Mouse (Mus musculus) heart, adult 18-20 months (tissue): ENCODE results near the gene Elovl1. TPM values are rescaled to one million over a fixed set of nuclear protein-coding genes. Genes with fewer than 3 reads are reported as not detected.

Experiments used
- DNase-seq, 2 experiments: peaks; one replicate each; pipeline ENCODE4 v3.0.0; 2021 to 2022; ENCODE audit warnings: mixed read lengths in 1 of 2
- total RNA-seq, 2 experiments: library from RNA; stranded (reverse); gene quantifications; 2 replicates each; pipeline ENCODE4 v1.2.3; 2021

Elovl1 gene
- total RNA-seq, 2 experiments from 2014 or later = 15.7 to 17.2 TPM

DNA sequence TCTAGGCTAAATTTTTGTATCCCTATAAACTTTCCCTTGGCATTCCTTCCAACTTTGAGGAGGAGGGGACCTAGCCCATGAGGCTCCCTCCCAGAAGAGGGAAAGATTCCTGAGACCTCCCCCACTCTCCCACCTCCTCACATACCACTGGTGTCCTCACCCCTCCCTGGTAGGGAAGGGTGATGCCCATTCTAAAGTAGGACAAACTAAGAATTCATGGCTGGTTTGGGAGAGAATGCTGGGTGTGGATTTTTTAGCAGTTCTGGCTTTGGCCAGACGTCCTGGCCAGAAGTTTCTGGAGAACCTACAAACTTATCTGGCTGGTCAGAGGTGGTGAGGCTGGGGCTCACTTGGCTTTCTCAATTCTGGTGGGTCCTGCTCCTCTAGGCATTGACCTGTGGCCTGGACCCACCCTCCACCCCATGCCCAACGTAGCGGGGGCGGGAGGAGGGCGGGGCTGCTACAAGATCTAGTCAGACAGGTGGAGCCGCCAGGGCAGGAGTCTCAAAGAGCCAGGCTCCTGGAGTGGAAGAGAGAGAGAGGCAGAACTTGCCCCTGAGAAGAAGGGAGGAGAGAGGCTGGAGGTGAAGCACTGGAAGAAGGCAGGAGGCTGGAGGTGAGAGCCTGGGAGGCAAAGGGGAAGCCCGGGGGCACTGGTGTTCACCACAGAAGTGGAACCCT lies 1.5 kb downstream of the Elovl1 start:
- DNase-seq = peak; percentile 23 to 30

GRCm38 (mm10) chr4:118432332-118432731 lies 4.4 kb downstream of the Elovl1 start:
- no peak for DNase-seq

DNA sequence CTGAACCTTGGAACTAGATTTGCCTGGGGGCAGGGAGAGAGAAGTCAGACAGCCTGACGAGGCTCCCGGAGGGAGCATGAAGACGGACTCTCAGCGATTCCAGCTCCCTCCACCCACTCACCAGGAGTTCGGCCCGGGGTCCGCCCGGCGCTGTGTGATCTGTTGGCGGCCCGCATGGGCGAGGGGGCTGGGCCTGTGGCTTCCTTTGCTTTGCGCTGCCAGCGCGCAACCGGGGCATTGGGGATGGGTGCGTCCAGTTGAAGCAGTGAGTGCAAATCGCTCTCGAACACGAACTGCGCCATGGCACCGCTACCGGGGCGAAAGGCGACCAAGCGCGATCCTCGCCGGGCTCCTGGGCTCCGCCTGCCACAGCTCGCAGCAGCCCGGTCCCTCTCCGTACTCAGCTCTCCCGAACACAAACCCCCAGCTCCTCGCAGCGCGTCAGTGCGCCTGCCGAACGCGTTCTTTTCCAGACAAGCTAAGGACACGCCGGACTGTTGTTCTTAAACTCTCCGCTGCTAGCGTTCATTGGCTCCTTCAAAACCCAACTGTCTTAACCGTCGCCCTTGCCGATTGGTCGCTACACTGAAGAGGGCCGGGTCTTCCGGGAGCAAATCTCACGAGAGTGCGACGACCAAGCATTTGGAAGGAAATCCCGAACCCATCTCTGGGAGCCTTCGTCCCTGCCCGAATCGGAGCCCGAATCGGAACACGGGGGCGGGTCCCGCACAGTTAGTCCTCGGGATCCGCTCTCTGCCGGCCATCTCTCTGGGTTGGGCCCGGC lies 9.1 kb downstream of the Elovl1 start, which contains the start of gene Cdc20:
Gene Cdc20, minus strand, starts transcription at position 533 of the 784 bp plus-strand sequence.
- DNase-seq = peak; percentile 91 to 95

GRCm38 (mm10) chr4:118437829-118438253 lies 9.9 kb downstream of the Elovl1 start:
- peak; percentile 45 to 55 for DNase-seq

GRCm38 (mm10) chr4:118445088-118445487 lies 17.2 kb downstream of the Elovl1 start:
- no peak for DNase-seq

- DNase-seq = peak; percentile 66 to 77
Observed at GRCm38 (mm10) chr4:118445781-118446414, 18.0 kb downstream of the Elovl1 start.

DNA sequence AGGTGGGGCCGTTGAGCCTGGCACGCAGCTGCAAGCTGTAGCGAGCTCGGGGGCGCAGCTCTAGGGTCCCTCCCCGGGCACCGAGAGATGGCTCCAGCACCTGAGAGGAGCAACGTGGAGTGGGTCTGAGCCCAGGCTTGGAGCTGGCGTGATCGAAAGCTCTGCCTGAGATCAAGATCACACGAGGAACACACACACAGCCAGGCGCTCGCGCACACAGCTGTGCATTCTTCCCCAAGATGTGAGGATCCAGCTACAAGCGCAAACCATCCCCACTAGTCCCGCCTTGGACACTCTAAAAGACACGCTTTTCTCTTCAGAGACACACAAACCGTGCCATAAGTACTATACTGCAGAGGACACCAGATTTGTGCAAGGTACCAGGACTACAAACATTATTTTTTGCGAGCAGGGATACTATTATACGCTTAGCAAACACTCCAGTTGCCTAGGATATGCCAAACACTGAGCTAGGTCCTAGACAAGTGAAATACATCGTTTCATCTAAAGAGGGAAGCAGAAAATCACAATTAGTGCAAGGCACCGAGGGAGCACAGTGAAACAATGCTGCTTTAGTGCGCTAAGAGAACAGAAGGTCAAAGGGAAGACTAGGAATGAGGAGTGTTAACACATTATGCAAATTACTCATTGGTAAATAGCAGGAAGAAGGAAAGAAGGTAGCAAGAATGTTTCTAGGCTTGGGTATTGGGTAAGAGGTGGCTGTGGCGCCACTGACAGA lies 18.7 kb downstream of the Elovl1 start:
- no peak for DNase-seq

DNA sequence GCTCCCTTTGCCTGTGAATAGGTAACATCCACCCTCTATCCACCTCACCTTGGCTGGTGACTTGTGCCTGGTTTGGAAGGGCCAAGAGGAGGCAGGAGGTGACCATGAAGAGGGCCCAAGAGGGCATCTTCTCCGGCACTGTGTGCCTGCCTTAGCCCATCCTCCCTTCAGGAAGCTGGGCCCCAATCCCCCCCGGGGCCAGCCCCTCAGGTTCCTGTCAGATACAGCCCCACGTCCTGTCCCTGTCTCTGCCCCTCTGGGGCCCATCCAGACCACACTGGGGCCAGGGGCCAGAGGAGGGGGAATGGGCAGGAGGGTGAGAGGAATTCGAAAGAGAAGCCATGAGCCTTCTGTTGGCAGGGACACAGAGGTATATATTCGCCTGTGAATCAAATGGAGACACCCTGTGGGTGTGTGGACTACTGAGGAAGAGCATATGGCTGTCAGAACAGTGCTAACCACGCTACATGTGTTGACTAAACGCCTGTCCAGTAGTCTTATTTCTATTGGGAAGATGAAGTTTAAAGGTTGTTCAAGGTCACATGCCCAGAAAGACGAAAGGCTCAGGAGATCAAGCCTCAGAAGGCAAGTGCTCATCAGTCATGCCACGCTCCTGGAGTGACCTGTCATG lies 29.6 kb downstream of the Elovl1 start, which contains the start of gene Mpl:
Gene Mpl, minus strand, starts transcription at position 169 of the 631 bp plus-strand sequence.
- no peak for DNase-seq

DNA sequence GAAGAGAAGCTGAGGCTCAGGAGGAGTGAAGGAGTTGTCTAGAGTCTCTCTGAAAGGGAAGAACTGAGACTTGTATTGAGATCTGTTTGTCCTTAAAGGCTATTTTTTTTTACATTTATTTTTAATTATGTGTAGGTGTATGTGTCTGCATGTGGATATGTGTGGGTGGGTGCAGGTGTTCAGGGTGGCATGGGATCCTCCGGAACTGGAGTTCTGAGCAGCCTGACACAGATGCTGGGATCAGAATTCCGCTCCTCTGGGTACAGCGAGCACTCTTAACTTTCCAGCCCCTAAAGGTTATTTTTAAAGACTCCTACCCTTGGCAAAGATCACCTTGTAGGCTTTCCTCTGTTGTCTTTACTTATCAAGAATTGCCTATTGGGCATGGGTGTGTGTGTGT lies 37.1 kb downstream of the Elovl1 start:
- no peak for DNase-seq

GRCm38 (mm10) chr4:118465697-118466163 lies 37.8 kb downstream of the Elovl1 start:
- DNase-seq = peak; percentile 27 to 44

- no peak for DNase-seq
Observed at GRCm38 (mm10) chr4:118471281-118471680, 43.4 kb downstream of the Elovl1 start.

- no peak for DNase-seq
Observed at GRCm38 (mm10) chr4:118472687-118473086, 44.8 kb downstream of the Elovl1 start.

GRCm38 (mm10) chr4:118476773-118477530 lies 49.1 kb downstream of the Elovl1 start:
- no peak for DNase-seq

Other genes with a start within 250 kb of the Elovl1 start
- gene Kdm4a, start 248.1 kb upstream of the Elovl1 start, total RNA-seq = 10 to 100 TPM; 24.9 to 25.8 TPM
- 1 to 10 TPM; 3.5 to 7.0 TPM for gene Ptprf, start 136.7 kb upstream of the Elovl1 start, total RNA-seq
- 10 to 100 TPM in 1 of 2 experiments, 1 to 10 TPM in 1; 7.8 to 10.5 TPM for gene Szt2, start 18.8 kb upstream of the Elovl1 start, total RNA-seq
- gene Med8, start 18.8 kb upstream of the Elovl1 start, total RNA-seq = 10 to 100 TPM; 32.8 to 37.2 TPM
- 1 to 10 TPM in 1 of 2 experiments, under 1 TPM in 1; 0.57 to 1.2 TPM for gene Cdc20, start 9.3 kb downstream of the Elovl1 start, total RNA-seq
- gene Mpl, start 29.4 kb downstream of the Elovl1 start, total RNA-seq = under 1 TPM; 0.15 to 0.22 TPM
- 10 to 100 TPM; 47.5 to 56.8 TPM for gene Tie1, start 62.0 kb downstream of the Elovl1 start, total RNA-seq
- not detected for gene 2610528J11Rik, start 98.9 kb downstream of the Elovl1 start, total RNA-seq
- not detected for gene Tmem125, start 116.0 kb downstream of the Elovl1 start, total RNA-seq
- under 1 TPM in 1 of 2 experiments, not detected in 1; 0.15 TPM for gene Cfap57, start 192.7 kb downstream of the Elovl1 start, total RNA-seq
- 10 to 100 TPM; 37.0 to 39.2 TPM for gene Ebna1bp2, start 192.7 kb downstream of the Elovl1 start, total RNA-seq
- not detected for gene Olfr62, start 230.9 kb downstream of the Elovl1 start, total RNA-seq